Comparison of ENCODE assay signal across 22 mouse cellular contexts in genomic region chr8:124695424-124696100, GRCm38 (mm10). TPM values are rescaled to one million over a fixed set of nuclear protein-coding genes. Genes with fewer than 3 reads are reported as not detected.
A peak's percentile ranks its signal among the peaks of the same experiment; 100 is the strongest.
DNase-seq lines count a peak whose midpoint lies in the region; ATAC-seq and TF ChIP-seq lines count a peak whose summit lies in the region.
"Had no signal": no experiment of that assay in that cellular context is flagged by ENCODE, and none has a peak within 500 bp of the region (broad histone marks: within the 10 kb centered on the region; RNA-seq: fewer than 3 reads in every experiment).

No protein-coding gene starts in this region.

- H3K4me3 ChIP-seq in intestine, embryonic 15.5 days (replicated peaks), result no peak overlapping the region
- H3K4me3 ChIP-seq in intestine, embryonic 16.5 days (ENCODE audit: low read length), result no peak overlapping the region
- no peak overlapping the region for H3K4me3 ChIP-seq in intestine, postnatal 0 days (ENCODE audit: low read depth, low read length)
- no peak overlapping the region for H3K4me3 ChIP-seq in heart, embryonic 11.5 days (ENCODE audit: low read depth, low read length)

- H3K4me1 ChIP-seq in intestine, embryonic 15.5 days (replicated peaks), result 0 out of 2 replicates have a peak, but pooled peaks cover 4% of the 10 kb centered on the region
- H3K4me1 ChIP-seq in intestine, embryonic 16.5 days (ENCODE audit: control insufficient read depth, insufficient read depth, low read length), result peaks cover 11% of the 10 kb centered on the region
- no peaks in the 10 kb centered on the region for H3K4me1 ChIP-seq in intestine, postnatal 0 days (replicated peaks; ENCODE audit: control insufficient read depth, insufficient read depth, low read length)
- H3K4me1 ChIP-seq in heart, embryonic 11.5 days (ENCODE audit: control insufficient read depth, insufficient read depth, low read length), result no peaks in the 10 kb centered on the region

- peak; percentile 88 for ATAC-seq in intestine, embryonic 15.5 days
- peak; percentile 93 for ATAC-seq in intestine, embryonic 16.5 days
- peak; percentile 71 for ATAC-seq in intestine, postnatal 0 days
- no peak for ATAC-seq in heart, embryonic 11.5 days (replicated peaks; ENCODE audit: insufficient number of reproducible peaks, low FRiP score, low TSS enrichment)
- ATAC-seq: activated CD4-positive, CD25-positive, alpha-beta regulatory T cell, adult 4 months; CD4-positive, CD25-positive, alpha-beta regulatory T cell, adult 4 months; Patski had no signal

- no peak overlapping the region for H3K9ac ChIP-seq in intestine, embryonic 15.5 days
- no peak overlapping the region for H3K9ac ChIP-seq in intestine, embryonic 16.5 days (ENCODE audit: low read depth, low read length)
- H3K9ac ChIP-seq in intestine, postnatal 0 days (ENCODE audit: low read depth, low read length), result no peak overlapping the region
- no peak overlapping the region for H3K9ac ChIP-seq in heart, embryonic 11.5 days (ENCODE audit: low read depth, low read length)

- no peak overlapping the region for H3K27ac ChIP-seq in intestine, embryonic 15.5 days
- H3K27ac ChIP-seq in intestine, embryonic 16.5 days (ENCODE audit: low read length), result peak overlapping the region; percentile 45
- no peak overlapping the region for H3K27ac ChIP-seq in intestine, postnatal 0 days (ENCODE audit: low read depth, low read length)
- H3K27ac ChIP-seq in heart, embryonic 11.5 days (ENCODE audit: low read depth, low read length), result no peak overlapping the region

- DNase-seq in large intestine, adult 2 months (ENCODE audit: low read depth, low spot score), result peak; percentile 7
- no peak for DNase-seq in thymus, postnatal 0 days (ENCODE audit: low spot score)
- DNase-seq in adrenal gland, postnatal 36 days, result no peak
- DNase-seq in left cerebral cortex, adult 9 months (ENCODE audit: low spot score in 2 of 2), result no peak
- DNase-seq: adrenal gland, adult 2 months; adrenal gland, adult 8-10 months; adrenal gland, postnatal 10 days; adrenal gland, postnatal 14 days; adrenal gland, postnatal 25 days; B cell, adult 2 months; cerebellum, adult 11 months; cerebellum, adult 11-12 months; cerebellum, adult 18-20 months had no signal

- 77% methylated on average over 22 of the region's 22 CpGs for WGBS in intestine, embryonic 15.5 days
- WGBS in intestine, embryonic 16.5 days, result 77% methylated on average over 22 of the region's 22 CpGs
- 56% methylated on average over 22 of the region's 22 CpGs for WGBS in intestine, postnatal 0 days
- 70% methylated on average over 22 of the region's 22 CpGs for WGBS in large intestine, adult 2 months
- whole genome bisulfite sequencing in heart, embryonic 11.5 days (ENCODE audit: insufficient replicate concordance), result 91% methylated on average over 22 of the region's 22 CpGs

- H3K9me3 ChIP-seq in intestine, embryonic 15.5 days, result no peaks in the 10 kb centered on the region
- H3K9me3 ChIP-seq in intestine, embryonic 16.5 days (ENCODE audit: control insufficient read depth, low read length), result no peaks in the 10 kb centered on the region
- no peaks in the 10 kb centered on the region for H3K9me3 ChIP-seq in intestine, postnatal 0 days (ENCODE audit: control insufficient read depth)
- H3K9me3 ChIP-seq in heart, embryonic 11.5 days (replicated peaks; ENCODE audit: control insufficient read depth, low read length), result no peaks in the 10 kb centered on the region
- H3K9me3 ChIP-seq: G1E had no signal

- peaks cover 10% of the 10 kb centered on the region; the same call in 1 of the 2 replicates for H3K36me3 ChIP-seq in intestine, embryonic 15.5 days
- H3K36me3 ChIP-seq in intestine, embryonic 16.5 days (ENCODE audit: control insufficient read depth, insufficient read depth, low read length), result peaks cover 3% of the 10 kb centered on the region; the same call in 1 of the 2 replicates
- peaks cover 53% of the 10 kb centered on the region for H3K36me3 ChIP-seq in intestine, postnatal 0 days (ENCODE audit: control insufficient read depth, insufficient read depth)
- peaks cover 5% of the 10 kb centered on the region; the same call in 1 of the 2 replicates for H3K36me3 ChIP-seq in heart, embryonic 11.5 days (ENCODE audit: control insufficient read depth, insufficient read depth, low read length)

- H3K27me3 ChIP-seq in intestine, embryonic 15.5 days (replicated peaks), result no peaks in the 10 kb centered on the region
- H3K27me3 ChIP-seq in intestine, embryonic 16.5 days (replicated peaks; ENCODE audit: control insufficient read depth, insufficient read depth, low read length), result no peaks in the 10 kb centered on the region
- no peaks in the 10 kb centered on the region for H3K27me3 ChIP-seq in intestine, postnatal 0 days (replicated peaks; ENCODE audit: control insufficient read depth, insufficient read depth, low read length)
- no peaks in the 10 kb centered on the region for H3K27me3 ChIP-seq in heart, embryonic 11.5 days (ENCODE audit: control insufficient read depth, insufficient read depth, low read length)
- H3K27me3 ChIP-seq: CH12.LX, Patski had no signal

- TF ChIP-seq CTCF in intestine, postnatal 0 days (IDR thresholded peaks at IDR 0.05; ENCODE audit: low read depth), result no peak

- H3K4me2 ChIP-seq in intestine, embryonic 15.5 days (replicated peaks), result no peak overlapping the region
- no peak overlapping the region for H3K4me2 ChIP-seq in intestine, embryonic 16.5 days (ENCODE audit: low read depth, low read length)
- no peak overlapping the region for H3K4me2 ChIP-seq in intestine, postnatal 0 days (replicated peaks; ENCODE audit: low read depth)
- H3K4me2 ChIP-seq in heart, embryonic 11.5 days, result no peak overlapping the region

RNA-seq across cellular contexts. Expression of gene Ttc13, which starts 26.2 kb away (rescaled TPM):
- polyA plus RNA-seq in intestine, embryonic 15.5 days (2015; fragmentation: Nextera tagmentation; extraction: Ambion mirVana), result 42.7 and 42.8 TPM in 2 replicates
- polyA plus RNA-seq in intestine, embryonic 16.5 days (2015; fragmentation: Nextera tagmentation; extraction: Ambion mirVana), result 34.7 and 35.0 TPM in 2 replicates
- 19.0 and 20.2 TPM in 2 replicates for polyA plus RNA-seq in intestine, postnatal 0 days (2015; fragmentation: Nextera tagmentation; extraction: Ambion mirVana)
- polyA plus RNA-seq in large intestine, adult 2 months (2012; rRNA removed), result 13.6 and 20.4 TPM in 2 replicates
- 50.8 and 54.3 TPM in 2 replicates for polyA plus RNA-seq in thymus, postnatal 0 days (2015; fragmentation: Nextera tagmentation; extraction: Ambion mirVana)
- 10 to 100 TPM; 39.8 to 41.5 TPM for total RNA-seq in adrenal gland, postnatal 36 days (2021)
- 39.1 and 41.4 TPM in 2 replicates for polyA plus RNA-seq in heart, embryonic 11.5 days (2014; fragmentation: Nextera tagmentation; extraction: Ambion mirVana)

RNA-seq across cellular contexts. Expression of gene Arv1, which starts 26.4 kb away (rescaled TPM):
- 19.7 and 20.9 TPM in 2 replicates for polyA plus RNA-seq in intestine, embryonic 15.5 days (2015; fragmentation: Nextera tagmentation; extraction: Ambion mirVana)
- polyA plus RNA-seq in intestine, embryonic 16.5 days (2015; fragmentation: Nextera tagmentation; extraction: Ambion mirVana), result 15.2 and 17.1 TPM in 2 replicates
- polyA plus RNA-seq in intestine, postnatal 0 days (2015; fragmentation: Nextera tagmentation; extraction: Ambion mirVana), result 13.3 and 14.8 TPM in 2 replicates
- 9.1 and 9.8 TPM in 2 replicates for polyA plus RNA-seq in large intestine, adult 2 months (2012; rRNA removed)
- 20.5 and 23.3 TPM in 2 replicates for polyA plus RNA-seq in thymus, postnatal 0 days (2015; fragmentation: Nextera tagmentation; extraction: Ambion mirVana)
- 1 to 10 TPM; 8.7 to 9.8 TPM for total RNA-seq in adrenal gland, postnatal 36 days (2021)
- polyA plus RNA-seq in heart, embryonic 11.5 days (2014; fragmentation: Nextera tagmentation; extraction: Ambion mirVana), result 14.7 and 20.3 TPM in 2 replicates

RNA-seq across cellular contexts. Expression of gene 2310022B05Rik, which starts 32.4 kb away (rescaled TPM):
- 24.4 TPM in 2 replicates for polyA plus RNA-seq in intestine, embryonic 15.5 days (2015; fragmentation: Nextera tagmentation; extraction: Ambion mirVana)
- polyA plus RNA-seq in intestine, embryonic 16.5 days (2015; fragmentation: Nextera tagmentation; extraction: Ambion mirVana), result 17.0 and 20.8 TPM in 2 replicates
- 22.1 and 22.6 TPM in 2 replicates for polyA plus RNA-seq in intestine, postnatal 0 days (2015; fragmentation: Nextera tagmentation; extraction: Ambion mirVana)
- 23.0 and 25.1 TPM in 2 replicates for polyA plus RNA-seq in large intestine, adult 2 months (2012; rRNA removed)
- polyA plus RNA-seq in thymus, postnatal 0 days (2015; fragmentation: Nextera tagmentation; extraction: Ambion mirVana), result 6.7 and 6.9 TPM in 2 replicates
- 10 to 100 TPM; 38.9 to 47.8 TPM for total RNA-seq in adrenal gland, postnatal 36 days (2021)
- polyA plus RNA-seq in heart, embryonic 11.5 days (2014; fragmentation: Nextera tagmentation; extraction: Ambion mirVana), result 38.4 and 42.9 TPM in 2 replicates

RNA-seq across cellular contexts. Expression of gene Fam89a, which starts 56.1 kb away (rescaled TPM):
- polyA plus RNA-seq in intestine, embryonic 15.5 days (2015; fragmentation: Nextera tagmentation; extraction: Ambion mirVana), result 3.9 and 4.3 TPM in 2 replicates
- polyA plus RNA-seq in intestine, embryonic 16.5 days (2015; fragmentation: Nextera tagmentation; extraction: Ambion mirVana), result 2.8 and 2.9 TPM in 2 replicates
- 1.9 and 2.3 TPM in 2 replicates for polyA plus RNA-seq in intestine, postnatal 0 days (2015; fragmentation: Nextera tagmentation; extraction: Ambion mirVana)
- polyA plus RNA-seq in large intestine, adult 2 months (2012; rRNA removed), result 0.91 and 1.5 TPM in 2 replicates
- 6.1 and 7.7 TPM in 2 replicates for polyA plus RNA-seq in thymus, postnatal 0 days (2015; fragmentation: Nextera tagmentation; extraction: Ambion mirVana)
- under 1 TPM; 0.20 to 0.23 TPM for total RNA-seq in adrenal gland, postnatal 36 days (2021)
- polyA plus RNA-seq in heart, embryonic 11.5 days (2014; fragmentation: Nextera tagmentation; extraction: Ambion mirVana), result 2.4 and 3.1 TPM in 2 replicates
- total RNA-seq: G1E had no signal
- polyA plus RNA-seq: G1E had no signal
